ENCODE assay signal across 8 mouse cellular contexts in genomic region chr10:84531576-84531975, GRCm38 (mm10). TPM values are rescaled to one million over a fixed set of nuclear protein-coding genes. Genes with fewer than 3 reads are reported as not detected.
DNase-seq lines count a peak whose midpoint lies in the region; ATAC-seq and TF ChIP-seq lines count a peak whose summit lies in the region.

No protein-coding gene starts in this region.

- no peak for TF ChIP-seq CTCF in kidney, postnatal 0 days (IDR thresholded peaks at IDR 0.05; ENCODE audit: low read depth)

- no peak overlapping the region for H3K4me3 ChIP-seq in kidney, postnatal 0 days (replicated peaks; ENCODE audit: low read depth, low read length)
- peak overlapping the region; percentile 93 for H3K4me3 ChIP-seq in forebrain, embryonic 10.5 days
- no peak overlapping the region for H3K4me3 ChIP-seq in limb, embryonic 11.5 days (ENCODE audit: low read depth, low read length)
- H3K4me3 ChIP-seq in neural tube, embryonic 13.5 days: peak overlapping the region; percentile 92

- H3K9me3 ChIP-seq in kidney, postnatal 0 days (replicated peaks; ENCODE audit: low read length): no peaks in the 10 kb centered on the region
- no peaks in the 10 kb centered on the region for H3K9me3 ChIP-seq in forebrain, embryonic 10.5 days
- H3K9me3 ChIP-seq in limb, embryonic 11.5 days (ENCODE audit: control insufficient read depth, low read length): no peaks in the 10 kb centered on the region
- no peaks in the 10 kb centered on the region for H3K9me3 ChIP-seq in neural tube, embryonic 13.5 days

- DNase-seq in kidney, postnatal 0 days (ENCODE audit: low spot score): no peak
- no peak for DNase-seq in kidney, adult 18-20 months
- DNase-seq in forebrain, embryonic 10.5 days (ENCODE audit: extremely low spot score, low spot score): no peak
- no peak for DNase-seq in limb, embryonic 11.5 days (ENCODE audit: low spot score)
- no peak for DNase-seq in cerebellum, adult 9-11 months
- DNase-seq in ovary, adult 18-20 months (ENCODE audit: low spot score): no peak
- DNase-seq in layer of hippocampus, adult 9-10 months (ENCODE audit: low spot score): no peak

- WGBS in kidney, postnatal 0 days: 82% methylated on average over 4 of the region's 4 CpGs
- WGBS in forebrain, embryonic 10.5 days: 96% methylated on average over 4 of the region's 4 CpGs
- 88% methylated on average over 4 of the region's 4 CpGs for WGBS in limb, embryonic 11.5 days
- 76% methylated on average over 4 of the region's 4 CpGs for WGBS in neural tube, embryonic 13.5 days

- peak overlapping the region; percentile 73 for H3K4me2 ChIP-seq in kidney, postnatal 0 days (ENCODE audit: low read length)
- H3K4me2 ChIP-seq in limb, embryonic 11.5 days (ENCODE audit: low read depth, severe bottlenecking): peak overlapping the region; percentile 80; the same call in 1 of the 2 replicates
- H3K4me2 ChIP-seq in neural tube, embryonic 13.5 days: peak overlapping the region; percentile 66

- peaks cover 17% of the 10 kb centered on the region for H3K36me3 ChIP-seq in kidney, postnatal 0 days (ENCODE audit: insufficient read depth, low read length)
- H3K36me3 ChIP-seq in forebrain, embryonic 10.5 days (replicated peaks): peaks cover 58% of the 10 kb centered on the region
- peaks cover 10% of the 10 kb centered on the region for H3K36me3 ChIP-seq in limb, embryonic 11.5 days (ENCODE audit: control insufficient read depth, insufficient read depth, low read length)
- H3K36me3 ChIP-seq in neural tube, embryonic 13.5 days: peaks cover 25% of the 10 kb centered on the region

- H3K4me1 ChIP-seq in kidney, postnatal 0 days (replicated peaks; ENCODE audit: insufficient read depth, low read length): peaks cover 14% of the 10 kb centered on the region
- H3K4me1 ChIP-seq in forebrain, embryonic 10.5 days: peaks cover 53% of the 10 kb centered on the region
- H3K4me1 ChIP-seq in limb, embryonic 11.5 days (ENCODE audit: control insufficient read depth, insufficient read depth, low read length): peaks cover 20% of the 10 kb centered on the region
- H3K4me1 ChIP-seq in neural tube, embryonic 13.5 days (replicated peaks): peaks cover 59% of the 10 kb centered on the region

- H3K27me3 ChIP-seq in kidney, postnatal 0 days (ENCODE audit: insufficient read depth, low read length): no peaks in the 10 kb centered on the region
- no peaks in the 10 kb centered on the region for H3K27me3 ChIP-seq in forebrain, embryonic 10.5 days (ENCODE audit: poor library complexity, severe bottlenecking)
- no peaks in the 10 kb centered on the region for H3K27me3 ChIP-seq in limb, embryonic 11.5 days (ENCODE audit: control insufficient read depth, insufficient read depth, low read length)
- no peaks in the 10 kb centered on the region for H3K27me3 ChIP-seq in neural tube, embryonic 13.5 days

- no peak overlapping the region for H3K9ac ChIP-seq in kidney, postnatal 0 days (ENCODE audit: low read depth, low read length)
- H3K9ac ChIP-seq in limb, embryonic 11.5 days (ENCODE audit: low read length): no peak overlapping the region
- H3K9ac ChIP-seq in neural tube, embryonic 13.5 days: peak overlapping the region; percentile 97

- no peak overlapping the region for H3K27ac ChIP-seq in kidney, postnatal 0 days
- peak overlapping the region; percentile 98 for H3K27ac ChIP-seq in forebrain, embryonic 10.5 days
- no peak overlapping the region for H3K27ac ChIP-seq in limb, embryonic 11.5 days (replicated peaks; ENCODE audit: low read depth, low read length)
- no peak overlapping the region; the same call in 1 of the 2 replicates for H3K27ac ChIP-seq in neural tube, embryonic 13.5 days (replicated peaks)

- ATAC-seq in kidney, postnatal 0 days (replicated peaks; ENCODE audit: low FRiP score, low read depth): no peak
- ATAC-seq in limb, embryonic 11.5 days (ENCODE audit: insufficient number of reproducible peaks, low FRiP score, low TSS enrichment, low read depth): no peak
- ATAC-seq in neural tube, embryonic 13.5 days (ENCODE audit: low read depth): no peak

RNA-seq across cellular contexts. Expression of gene Ckap4, which starts 2.3 kb away (rescaled TPM):
- polyA plus RNA-seq in kidney, postnatal 0 days (2015; fragmentation: Nextera tagmentation; extraction: Ambion mirVana): 75.6 and 77.9 TPM in 2 replicates
- 50.5 and 50.7 TPM in 2 replicates for polyA plus RNA-seq in forebrain, embryonic 10.5 days (2016; fragmentation: Nextera tagmentation; extraction: Ambion mirVana)
- polyA plus RNA-seq in limb, embryonic 11.5 days (2014; fragmentation: Nextera tagmentation; extraction: Ambion mirVana): 75.8 and 87.6 TPM in 2 replicates
- 64.0 and 65.9 TPM in 2 replicates for polyA plus RNA-seq in neural tube, embryonic 13.5 days (2015; fragmentation: Nextera tagmentation; extraction: Ambion mirVana)

RNA-seq across cellular contexts. Expression of gene Tcp11l2, which starts 44.9 kb away (rescaled TPM):
- polyA plus RNA-seq in kidney, postnatal 0 days (2015; fragmentation: Nextera tagmentation; extraction: Ambion mirVana): 25.2 and 27.0 TPM in 2 replicates
- polyA plus RNA-seq in forebrain, embryonic 10.5 days (2016; fragmentation: Nextera tagmentation; extraction: Ambion mirVana): 2.0 and 2.6 TPM in 2 replicates
- 7.2 and 8.0 TPM in 2 replicates for polyA plus RNA-seq in limb, embryonic 11.5 days (2014; fragmentation: Nextera tagmentation; extraction: Ambion mirVana)
- 30.2 and 34.1 TPM in 2 replicates for polyA plus RNA-seq in neural tube, embryonic 13.5 days (2015; fragmentation: Nextera tagmentation; extraction: Ambion mirVana)

Comparison
In these comparisons a context has a peak if more than half of its experiments do, and no peak if none do; other contexts are left out.
1. H3K4me3 ChIP-seq: peak in forebrain, embryonic 10.5 days (single experiment) and neural tube, embryonic 13.5 days (single experiment); none in kidney, postnatal 0 days (single experiment) and limb, embryonic 11.5 days (single experiment).
2. Peak in every context shown above with its lines, with median percentiles within 50 percentile points of each other: H3K4me2 ChIP-seq.